Mouse (Mus musculus): ENCODE measurements around the gene Nfix.

- no peak for TF ChIP-seq POLR2A (IDR thresholded peaks at IDR 0.05; ENCODE audit: insufficient read depth, low read length)
- TF ChIP-seq EP300 (IDR thresholded peaks at IDR 0.05; ENCODE audit: insufficient read depth, low read depth, low read length) = no peak
- TF ChIP-seq CTCF (IDR thresholded peaks at IDR 0.05; ENCODE audit: low read depth, low read length) = no peak
These were observed 77.7 kb downstream of the Nfix start for GRCm38 (mm10) chr8:84722530-84722849.

Data from ES-Bruce4 (cell line).